Mouse (Mus musculus): Measurements from ENCODE around the gene Myadm. TPM values are rescaled to one million over a fixed set of nuclear protein-coding genes. Genes with fewer than 3 reads are reported as not detected.

Myadm gene
- polyA plus RNA-seq, 1 experiment from 2014 or later = 221 TPM

- ATAC-seq (replicated peaks; ENCODE audit: insufficient number of reproducible peaks, low FRiP score, low TSS enrichment) = no peak
- WGBS (ENCODE audit: insufficient replicate concordance) = 47% methylated on average over 20 of the region's 20 CpGs
- Histone ChIP-seq H3K4me2 (no peak overlapping the region), H3K36me3 (ENCODE audit: control insufficient read depth, insufficient read depth, low read length) (no peaks in the 10 kb centered on the region), H3K4me3 (ENCODE audit: low read depth, low read length) (no peak overlapping the region), H3K27me3 (ENCODE audit: control insufficient read depth, insufficient read depth, low read length) (no peaks in the 10 kb centered on the region), H3K9me3 (replicated peaks; ENCODE audit: control insufficient read depth, low read length) (no peaks in the 10 kb centered on the region), H3K27ac (ENCODE audit: low read depth, low read length) (no peak overlapping the region), H3K4me1 (ENCODE audit: control insufficient read depth, insufficient read depth, low read length) (no peaks in the 10 kb centered on the region), H3K9ac (ENCODE audit: low read depth, low read length) (no peak overlapping the region)
Observed at GRCm38 (mm10) chr7:3347366-3348287, 58.7 kb downstream of the Myadm start.

DNA sequence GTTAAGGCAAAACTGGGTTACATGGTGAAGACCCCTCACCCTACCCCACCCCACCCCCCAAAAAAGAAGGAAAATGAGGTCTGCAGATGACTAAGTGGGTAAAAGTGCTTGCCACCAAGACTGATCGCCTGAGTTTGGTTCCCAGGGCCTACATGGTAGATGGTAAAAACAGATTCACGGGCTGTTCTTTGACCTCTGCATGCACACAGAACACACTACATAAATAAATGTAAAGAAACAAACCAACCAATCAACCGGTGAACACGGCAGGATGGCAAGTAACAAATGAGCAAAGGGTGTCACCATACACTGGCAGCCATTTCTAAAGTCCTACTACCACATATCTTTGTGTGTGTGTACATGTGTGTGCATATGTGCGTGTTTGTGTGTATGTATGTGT lies 59.4 kb downstream of the Myadm start:
- ATAC-seq (replicated peaks; ENCODE audit: insufficient number of reproducible peaks, low FRiP score, low TSS enrichment) = no peak
- Histone ChIP-seq H3K4me3 (ENCODE audit: low read depth, low read length) (no peak overlapping the region), H3K4me2 (no peak overlapping the region), H3K9me3 (replicated peaks; ENCODE audit: control insufficient read depth, low read length) (no peaks in the 10 kb centered on the region), H3K27me3 (ENCODE audit: control insufficient read depth, insufficient read depth, low read length) (no peaks in the 10 kb centered on the region), H3K36me3 (ENCODE audit: control insufficient read depth, insufficient read depth, low read length) (no peaks in the 10 kb centered on the region), H3K27ac (ENCODE audit: low read depth, low read length) (no peak overlapping the region), H3K4me1 (ENCODE audit: control insufficient read depth, insufficient read depth, low read length) (no peaks in the 10 kb centered on the region), H3K9ac (ENCODE audit: low read depth, low read length) (no peak overlapping the region)
- 56% methylated on average over 5 of the region's 5 CpGs for WGBS (ENCODE audit: insufficient replicate concordance)

GRCm38 (mm10) chr7:3349775-3350174 lies 60.9 kb downstream of the Myadm start:
- no peak for ATAC-seq (replicated peaks; ENCODE audit: insufficient number of reproducible peaks, low FRiP score, low TSS enrichment)
- Histone ChIP-seq H3K4me1 (ENCODE audit: control insufficient read depth, insufficient read depth, low read length) (no peaks in the 10 kb centered on the region), H3K4me3 (ENCODE audit: low read depth, low read length) (no peak overlapping the region), H3K36me3 (ENCODE audit: control insufficient read depth, insufficient read depth, low read length) (no peaks in the 10 kb centered on the region), H3K9me3 (replicated peaks; ENCODE audit: control insufficient read depth, low read length) (no peaks in the 10 kb centered on the region), H3K9ac (ENCODE audit: low read depth, low read length) (no peak overlapping the region), H3K27me3 (ENCODE audit: control insufficient read depth, insufficient read depth, low read length) (no peaks in the 10 kb centered on the region), H3K27ac (ENCODE audit: low read depth, low read length) (no peak overlapping the region), H3K4me2 (no peak overlapping the region)
- WGBS (ENCODE audit: insufficient replicate concordance) = 88% methylated on average over 9 of the region's 9 CpGs

Other genes starting within 250 kb of the Myadm start
- not detected in 2 replicates for gene AU018091, start 119.9 kb upstream of the Myadm start, polyA plus RNA-seq (2014; fragmentation: Nextera tagmentation; extraction: Ambion mirVana)
- not detected in 2 replicates for gene Nlrp12, start 39.3 kb upstream of the Myadm start, polyA plus RNA-seq (2014; fragmentation: Nextera tagmentation; extraction: Ambion mirVana)
- 0.10 and 0.14 TPM in 2 replicates for gene Prkcg, start 99 bp downstream of the Myadm start, polyA plus RNA-seq (2014; fragmentation: Nextera tagmentation; extraction: Ambion mirVana)
- 0.24 and 0.27 TPM in 2 replicates for gene Cacng7, start 43.9 kb downstream of the Myadm start, polyA plus RNA-seq (2014; fragmentation: Nextera tagmentation; extraction: Ambion mirVana)
- 1.7 and 1.8 TPM in 2 replicates for gene Cacng8, start 101.6 kb downstream of the Myadm start, polyA plus RNA-seq (2014; fragmentation: Nextera tagmentation; extraction: Ambion mirVana)
- gene Cacng6, start 135.1 kb downstream of the Myadm start, polyA plus RNA-seq (2014; fragmentation: Nextera tagmentation; extraction: Ambion mirVana) = 18.3 and 19.0 TPM in 2 replicates
- gene Tarm1, start 213.5 kb downstream of the Myadm start, polyA plus RNA-seq (2014; fragmentation: Nextera tagmentation; extraction: Ambion mirVana) = not detected in 2 replicates

Measured in heart, embryonic 11.5 days (tissue).